Mouse (Mus musculus): ENCODE results near the gene Tbkbp1. TPM values are rescaled to one million over a fixed set of nuclear protein-coding genes. Genes with fewer than 3 reads are reported as not detected.
A peak's percentile ranks its signal among the peaks of the same experiment; 100 is the strongest.

The Tbkbp1 gene
- polyA plus RNA-seq, 1 experiment = 55.8 TPM

GRCm38 (mm10) chr11:97120641-97121040, 30.7 kb downstream of the Tbkbp1 start:
- 75% methylated on average over 3 of the region's 3 CpGs for WGBS

DNA sequence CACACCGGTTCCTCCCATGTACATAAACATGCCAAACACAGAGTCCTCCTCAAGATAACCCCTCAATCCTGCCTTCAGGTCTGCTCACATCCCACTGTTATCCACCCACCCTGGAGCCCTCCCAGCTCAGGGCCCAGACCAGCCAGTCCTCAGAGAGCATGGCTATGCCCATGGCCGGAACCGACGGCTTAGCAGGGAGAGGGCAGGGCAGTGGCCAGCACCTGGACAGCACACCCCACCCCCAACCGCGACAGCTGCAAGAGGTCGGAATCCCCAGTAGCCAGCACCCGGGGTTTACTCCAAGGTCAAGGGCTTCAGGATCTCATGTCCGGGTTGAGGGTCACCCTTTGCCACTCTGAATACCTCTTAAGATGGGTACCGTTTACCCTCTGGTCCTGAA, 31.1 kb downstream of the Tbkbp1 start:
- Histone ChIP-seq H3K4me1 (ENCODE audit: control insufficient read depth, insufficient read depth, low read length) (no peaks in the 10 kb centered on the region), H3K4me3 (replicated peaks; ENCODE audit: extremely low read depth, low read depth, low read length) (no peak overlapping the region)
- 61% methylated on average over 10 of the region's 10 CpGs for WGBS
- TF ChIP-seq POLR2A (IDR thresholded peaks at IDR 0.05; ENCODE audit: borderline replicate concordance, extremely low read depth, low read depth, low read length) = no peak
- no peak for TF ChIP-seq CTCF (IDR thresholded peaks at IDR 0.05; ENCODE audit: insufficient read depth, low read length)
- no peak for DNase-seq

More at GRCm38 (mm10) chr11:97120641-97121040, 30.7 kb downstream of the Tbkbp1 start:
- no peak for DNase-seq
- TF ChIP-seq CTCF (IDR thresholded peaks at IDR 0.05; ENCODE audit: insufficient read depth, low read length) = no peak
- no peak for TF ChIP-seq POLR2A (IDR thresholded peaks at IDR 0.05; ENCODE audit: borderline replicate concordance, extremely low read depth, low read depth, low read length)
- Histone ChIP-seq H3K4me1 (ENCODE audit: control insufficient read depth, insufficient read depth, low read length) (no peaks in the 10 kb centered on the region), H3K4me3 (replicated peaks; ENCODE audit: extremely low read depth, low read depth, low read length) (no peak overlapping the region)

- Histone ChIP-seq H3K4me3 (replicated peaks; ENCODE audit: extremely low read depth, low read depth, low read length) (no peak overlapping the region), H3K4me1 (ENCODE audit: control insufficient read depth, insufficient read depth, low read length) (peaks cover 2% of the 10 kb centered on the region; the same call in 1 of the 2 replicates)
- WGBS = 5% methylated on average over 11 of the region's 11 CpGs
- no peak for TF ChIP-seq CTCF (IDR thresholded peaks at IDR 0.05; ENCODE audit: insufficient read depth, low read length)
- DNase-seq = no peak
Observed at GRCm38 (mm10) chr11:97115797-97116196, 35.5 kb downstream of the Tbkbp1 start.

DNA sequence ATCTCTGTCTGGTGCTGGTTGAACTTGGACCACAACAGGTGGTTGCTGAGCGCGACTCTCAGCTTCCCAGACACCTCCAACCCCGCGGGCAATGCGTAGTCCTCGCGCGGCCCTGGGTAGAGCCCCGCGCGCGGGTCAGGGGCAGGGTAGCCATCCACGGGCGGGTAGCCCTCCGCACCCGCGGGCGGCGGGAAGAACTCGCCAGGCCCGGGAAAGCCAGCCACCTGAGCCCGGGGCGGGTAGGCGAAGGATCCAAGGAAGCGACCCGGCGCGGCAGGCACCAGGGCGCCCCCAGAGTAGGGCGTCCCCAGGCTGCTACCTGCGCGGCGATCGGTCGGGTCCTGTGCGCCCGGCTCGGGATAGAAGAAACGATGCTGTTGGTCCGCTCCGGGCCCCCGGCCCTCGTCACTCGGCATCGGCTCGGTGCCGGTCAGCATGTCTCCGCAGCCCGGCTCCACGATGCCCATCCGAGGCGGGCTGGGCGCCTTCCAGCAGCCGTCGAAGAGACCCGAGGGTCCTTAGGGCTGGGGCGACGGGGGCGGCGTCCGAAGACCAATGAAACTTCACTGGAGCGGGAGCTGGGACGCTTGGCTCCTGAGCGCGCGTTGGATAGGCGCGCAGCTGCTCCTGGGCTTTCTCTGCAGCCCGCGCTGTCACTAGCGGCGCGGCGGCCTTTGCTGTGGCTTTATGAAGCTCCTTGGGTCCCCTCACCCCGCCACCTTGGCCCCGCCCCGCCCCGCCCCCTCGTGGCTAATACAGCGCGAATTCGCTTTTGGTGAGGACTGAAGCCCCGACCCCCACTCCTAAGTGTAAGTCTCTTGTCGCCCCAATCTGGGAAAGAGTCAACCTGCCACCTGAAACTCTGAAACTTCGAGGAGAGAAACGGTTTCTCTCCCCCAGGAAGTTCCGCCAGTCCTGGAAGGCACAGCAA, 36.4 kb downstream of the Tbkbp1 start, which contains the start of gene Tbx21:
TSS of gene Tbx21 (minus strand) at position 661 of the 931 bp plus-strand sequence.
- TF ChIP-seq CTCF (IDR thresholded peaks at IDR 0.05; ENCODE audit: insufficient read depth, low read length) = no peak
- TF ChIP-seq POLR2A (IDR thresholded peaks at IDR 0.05; ENCODE audit: borderline replicate concordance, extremely low read depth, low read depth, low read length) = no peak
- no peak for DNase-seq
- Histone ChIP-seq H3K4me3 (replicated peaks; ENCODE audit: extremely low read depth, low read depth, low read length) (peak within 1 kb of the TSS; percentile 14), H3K4me1 (ENCODE audit: control insufficient read depth, insufficient read depth, low read length) (peaks cover 2% of the 10 kb centered on the region; the same call in 1 of the 2 replicates)
- 1% methylated on average over 87 of the region's 87 CpGs for WGBS

DNA sequence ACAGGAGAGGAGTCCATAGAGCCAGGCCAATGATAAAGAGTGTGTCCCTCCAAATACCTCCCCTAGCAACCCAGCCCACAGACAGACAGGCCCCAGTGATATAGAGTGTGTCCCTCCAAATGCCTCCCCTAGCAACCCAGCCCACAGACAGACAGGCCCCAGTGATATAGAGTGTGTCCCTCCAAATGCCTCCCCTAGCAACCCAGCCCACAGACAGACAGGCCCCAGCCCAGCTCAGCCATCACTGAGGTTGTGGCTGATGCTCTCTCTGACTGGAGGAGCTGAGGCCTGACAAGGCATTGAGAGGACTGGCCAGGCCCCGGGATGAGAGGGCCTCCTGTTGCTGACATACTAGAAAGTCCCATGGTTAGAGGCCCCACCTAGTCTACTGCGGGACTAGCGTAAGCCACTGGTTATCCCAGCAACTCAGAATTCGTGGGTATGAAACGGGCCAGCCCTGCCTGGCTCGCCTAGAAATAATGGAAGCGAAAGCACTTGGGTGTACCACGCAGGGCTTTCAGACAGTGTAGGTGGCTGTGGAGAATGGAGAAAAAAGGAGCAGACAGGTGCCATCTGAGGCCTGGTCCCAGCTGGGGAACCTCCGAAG, 38.7 kb downstream of the Tbkbp1 start:
- peaks cover 2% of the 10 kb centered on the region; the same call in 1 of the 2 replicates for H3K4me1 ChIP-seq (ENCODE audit: control insufficient read depth, insufficient read depth, low read length)
- no peak for TF ChIP-seq CTCF (IDR thresholded peaks at IDR 0.05; ENCODE audit: insufficient read depth, low read length)
- no peak for TF ChIP-seq POLR2A (IDR thresholded peaks at IDR 0.05; ENCODE audit: borderline replicate concordance, extremely low read depth, low read depth, low read length)
- 85% methylated on average over 9 of the region's 9 CpGs for WGBS
- no peak for DNase-seq
- no peak overlapping the region for H3K4me3 ChIP-seq (replicated peaks; ENCODE audit: extremely low read depth, low read depth, low read length)

DNA sequence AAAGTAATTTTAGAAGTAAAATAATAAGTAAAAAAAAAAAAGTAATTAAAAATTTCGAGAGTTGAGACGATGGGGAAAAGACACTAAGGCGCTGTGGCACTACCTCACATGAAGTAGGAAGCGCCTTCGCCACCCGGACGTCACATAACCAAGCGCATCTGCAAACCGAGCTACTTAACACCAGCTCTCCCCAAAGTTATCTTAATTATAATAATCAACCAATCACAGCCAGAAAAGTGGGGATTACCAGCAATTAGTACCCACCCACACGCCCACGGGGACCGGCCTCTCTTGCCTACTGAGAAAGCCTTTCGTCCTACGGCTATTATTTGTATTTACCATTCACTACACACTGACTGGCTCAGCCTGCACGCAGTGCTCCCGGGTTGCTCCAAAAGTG, 42.3 kb downstream of the Tbkbp1 start:
- WGBS = 82% methylated on average over 16 of the region's 16 CpGs
- TF ChIP-seq POLR2A (IDR thresholded peaks at IDR 0.05; ENCODE audit: borderline replicate concordance, extremely low read depth, low read depth, low read length) (no peak), CTCF (IDR thresholded peaks at IDR 0.05; ENCODE audit: insufficient read depth, low read length) (no peak)
- Histone ChIP-seq H3K4me1 (ENCODE audit: control insufficient read depth, insufficient read depth, low read length) (no peaks in the 10 kb centered on the region), H3K4me3 (replicated peaks; ENCODE audit: extremely low read depth, low read depth, low read length) (no peak overlapping the region)
- no peak for DNase-seq

- Histone ChIP-seq H3K4me1 (ENCODE audit: control insufficient read depth, insufficient read depth, low read length) (no peaks in the 10 kb centered on the region), H3K4me3 (replicated peaks; ENCODE audit: extremely low read depth, low read depth, low read length) (no peak overlapping the region)
- TF ChIP-seq CTCF (IDR thresholded peaks at IDR 0.05; ENCODE audit: insufficient read depth, low read length) (no peak), POLR2A (IDR thresholded peaks at IDR 0.05; ENCODE audit: borderline replicate concordance, extremely low read depth, low read depth, low read length) (no peak)
- no peak for DNase-seq
- 89% methylated on average over 9 of the region's 9 CpGs for WGBS
Observed at GRCm38 (mm10) chr11:97104091-97104483, 47.2 kb downstream of the Tbkbp1 start.

- no peak for DNase-seq
- no peak for TF ChIP-seq POLR2A (IDR thresholded peaks at IDR 0.05; ENCODE audit: borderline replicate concordance, extremely low read depth, low read depth, low read length)
- 77% methylated on average over 10 of the region's 10 CpGs for WGBS
- no peaks in the 10 kb centered on the region for H3K4me1 ChIP-seq (ENCODE audit: control insufficient read depth, insufficient read depth, low read length)
- no peak overlapping the region for H3K4me3 ChIP-seq (replicated peaks; ENCODE audit: extremely low read depth, low read depth, low read length)
Observed at GRCm38 (mm10) chr11:97103163-97104090, 47.9 kb downstream of the Tbkbp1 start.

- H3K4me3 ChIP-seq (replicated peaks; ENCODE audit: extremely low read depth, low read depth, low read length) = no peak overlapping the region
- DNase-seq = peak; percentile 74
- 13% methylated on average over 9 of the region's 9 CpGs for WGBS
- TF ChIP-seq POLR2A (IDR thresholded peaks at IDR 0.05; ENCODE audit: borderline replicate concordance, extremely low read depth, low read depth, low read length) (no peak), CTCF (IDR thresholded peaks at IDR 0.05; ENCODE audit: insufficient read depth, low read length) (peak; percentile 70)
- H3K4me1 ChIP-seq (ENCODE audit: control insufficient read depth, insufficient read depth, low read length) = no peaks in the 10 kb centered on the region
Observed at GRCm38 (mm10) chr11:97101722-97102121, 49.6 kb downstream of the Tbkbp1 start.
